In genomic region chr5:45520809-45521110, GRCm38 (mm10) we compare ENCODE assay signal across 8 mouse cellular contexts. TPM values are rescaled to one million over a fixed set of nuclear protein-coding genes. Genes with fewer than 3 reads are reported as not detected.
DNase-seq lines count a peak whose midpoint lies in the region; ATAC-seq and TF ChIP-seq lines count a peak whose summit lies in the region.

No protein-coding gene starts in this region.

- ATAC-seq in kidney, postnatal 0 days (replicated peaks; ENCODE audit: low FRiP score, low read depth), result no peak
- ATAC-seq in hindbrain, postnatal 0 days, result no peak
- no peak for ATAC-seq in midbrain, postnatal 0 days (ENCODE audit: low FRiP score)
- ATAC-seq in erythroid progenitor cell, adult 5-6 weeks (replicated peaks; ENCODE audit: low FRiP score, poor library complexity, severe bottlenecking), result no peak

- intact Hi-C loops in left cerebral cortex, postnatal 25 days (cut with DNase I), result no loop called here

- peak overlapping the region; percentile 87 for H3K9ac ChIP-seq in kidney, postnatal 0 days (ENCODE audit: low read depth, low read length)
- peak overlapping the region; percentile 86 for H3K9ac ChIP-seq in hindbrain, postnatal 0 days (replicated peaks; ENCODE audit: low read length)
- H3K9ac ChIP-seq in midbrain, postnatal 0 days (replicated peaks; ENCODE audit: low read length, poor library complexity, severe bottlenecking), result peak overlapping the region; percentile 90

- no peak for DNase-seq in kidney, postnatal 0 days (ENCODE audit: low spot score)
- DNase-seq in kidney, postnatal 10 days, result no peak
- DNase-seq in hindbrain, postnatal 0 days (ENCODE audit: low spot score), result no peak
- no peak for DNase-seq in midbrain, postnatal 0 days (ENCODE audit: low spot score)
- DNase-seq in left cerebral cortex, postnatal 25 days (ENCODE audit: low spot score in 2 of 2), result no peak
- DNase-seq in adrenal gland, adult (ENCODE audit: inconsistent age in 2 of 2, low spot score in 1 of 2), result no peak

- 5% methylated on average over 5 of the region's 5 CpGs for WGBS in kidney, postnatal 0 days
- WGBS in hindbrain, postnatal 0 days, result 2% methylated on average over 5 of the region's 5 CpGs
- WGBS in midbrain, postnatal 0 days, result 7% methylated on average over 5 of the region's 5 CpGs

- H3K9me3 ChIP-seq in kidney, postnatal 0 days (replicated peaks; ENCODE audit: low read length), result no peaks in the 10 kb centered on the region
- no peaks in the 10 kb centered on the region for H3K9me3 ChIP-seq in hindbrain, postnatal 0 days (ENCODE audit: low read length)
- no peaks in the 10 kb centered on the region for H3K9me3 ChIP-seq in midbrain, postnatal 0 days (ENCODE audit: low read length)

- peak overlapping the region; percentile 80 for H3K27ac ChIP-seq in kidney, postnatal 0 days
- no peak overlapping the region for H3K27ac ChIP-seq in brown adipose tissue, adult 24 weeks (replicated peaks; ENCODE audit: low read depth, low read length)
- no peak overlapping the region; the same call in 1 of the 2 replicates for H3K27ac ChIP-seq in hindbrain, postnatal 0 days
- H3K27ac ChIP-seq in midbrain, postnatal 0 days (ENCODE audit: low read depth, low read length), result no peak overlapping the region

- H3K27me3 ChIP-seq in kidney, postnatal 0 days (ENCODE audit: insufficient read depth, low read length), result no peaks in the 10 kb centered on the region
- no peaks in the 10 kb centered on the region for H3K27me3 ChIP-seq in hindbrain, postnatal 0 days (ENCODE audit: insufficient read depth, low read length)
- H3K27me3 ChIP-seq in midbrain, postnatal 0 days (ENCODE audit: insufficient read depth, low read length), result no peaks in the 10 kb centered on the region

- H3K4me3 ChIP-seq in kidney, postnatal 0 days (replicated peaks; ENCODE audit: low read depth, low read length), result peak overlapping the region; percentile 86
- H3K4me3 ChIP-seq in brown adipose tissue, adult 24 weeks (ENCODE audit: insufficient read depth, low read depth, low read length), result peak overlapping the region; percentile 96
- H3K4me3 ChIP-seq in hindbrain, postnatal 0 days (ENCODE audit: low read length), result peak overlapping the region; percentile 97
- peak overlapping the region; percentile 98 for H3K4me3 ChIP-seq in midbrain, postnatal 0 days (ENCODE audit: low read depth, low read length)

- peaks cover 11% of the 10 kb centered on the region for H3K4me1 ChIP-seq in kidney, postnatal 0 days (replicated peaks; ENCODE audit: insufficient read depth, low read length)
- H3K4me1 ChIP-seq in brown adipose tissue, adult 24 weeks (ENCODE audit: control insufficient read depth, insufficient read depth, insufficient read length, low read length), result no peaks in the 10 kb centered on the region
- H3K4me1 ChIP-seq in hindbrain, postnatal 0 days (ENCODE audit: insufficient read depth, low read length), result peaks cover 8% of the 10 kb centered on the region
- H3K4me1 ChIP-seq in midbrain, postnatal 0 days (ENCODE audit: insufficient read depth, low read length), result peaks cover 8% of the 10 kb centered on the region; the same call in 1 of the 2 replicates

- H3K36me3 ChIP-seq in kidney, postnatal 0 days (ENCODE audit: insufficient read depth, low read length), result peaks cover 13% of the 10 kb centered on the region
- peaks cover 10% of the 10 kb centered on the region for H3K36me3 ChIP-seq in hindbrain, postnatal 0 days (ENCODE audit: insufficient read depth, low read length)
- peaks cover 13% of the 10 kb centered on the region for H3K36me3 ChIP-seq in midbrain, postnatal 0 days (ENCODE audit: insufficient read depth, low read length)

- no peak for TF ChIP-seq CTCF in kidney, postnatal 0 days (IDR thresholded peaks at IDR 0.05; ENCODE audit: low read depth)
- TF ChIP-seq CTCF in hindbrain, postnatal 0 days (IDR thresholded peaks at IDR 0.05; ENCODE audit: low read depth), result no peak
- TF ChIP-seq CTCF in midbrain, postnatal 0 days (IDR thresholded peaks at IDR 0.05), result no peak

- peak overlapping the region; percentile 87 for H3K4me2 ChIP-seq in kidney, postnatal 0 days (ENCODE audit: low read length)
- H3K4me2 ChIP-seq in hindbrain, postnatal 0 days (ENCODE audit: low read depth, low read length), result peak overlapping the region; percentile 95
- peak overlapping the region; percentile 86 for H3K4me2 ChIP-seq in midbrain, postnatal 0 days (ENCODE audit: low read depth, low read length, poor library complexity, severe bottlenecking)

RNA-seq across cellular contexts. Expression of gene Med28, which starts 0.7 kb away (rescaled TPM):
- polyA plus RNA-seq in kidney, postnatal 0 days (2015; fragmentation: Nextera tagmentation; extraction: Ambion mirVana), result 333 and 339 TPM in 2 replicates
- polyA plus RNA-seq in brown adipose tissue, adult 24 weeks (2012; ENCODE audit: insufficient read depth, insufficient read length, missing spikeins), result 79.1 and 85.7 TPM in 2 replicates
- total RNA-seq in hindbrain, postnatal 0 days (2014; rRNA removed), result 27.7 and 71.0 TPM in 2 replicates
- 222 and 232 TPM in 2 replicates for polyA plus RNA-seq in hindbrain, postnatal 0 days (2015; fragmentation: Nextera tagmentation; extraction: Ambion mirVana)
- 45.6 and 60.1 TPM in 2 replicates for total RNA-seq in midbrain, postnatal 0 days (2014; rRNA removed)
- 247 and 253 TPM in 2 replicates for polyA plus RNA-seq in midbrain, postnatal 0 days (2015; fragmentation: Nextera tagmentation; extraction: Ambion mirVana)
- 10 to 100 TPM; 93.5 to 97.8 TPM for total RNA-seq in left cerebral cortex, postnatal 25 days (2021)
- 38.6 and 68.8 TPM in 2 replicates for total RNA-seq in erythroid progenitor cell, adult 5-6 weeks (2015; ENCODE audit: low replicate concordance)
- 3.4 and 18.1 TPM in 2 replicates for total RNA-seq in erythroid progenitor cell, adult 5-6 weeks (2017; ENCODE audit: low replicate concordance)

RNA-seq across cellular contexts. Expression of gene Lap3, which starts 27.6 kb away (rescaled TPM):
- 99.7 and 114 TPM in 2 replicates for polyA plus RNA-seq in kidney, postnatal 0 days (2015; fragmentation: Nextera tagmentation; extraction: Ambion mirVana)
- polyA plus RNA-seq in brown adipose tissue, adult 24 weeks (2012; ENCODE audit: insufficient read depth, insufficient read length, missing spikeins), result 69.2 and 70.1 TPM in 2 replicates
- total RNA-seq in hindbrain, postnatal 0 days (2014; rRNA removed), result 21.9 and 24.3 TPM in 2 replicates
- polyA plus RNA-seq in hindbrain, postnatal 0 days (2015; fragmentation: Nextera tagmentation; extraction: Ambion mirVana), result 36.2 and 36.5 TPM in 2 replicates
- 20.9 and 23.9 TPM in 2 replicates for total RNA-seq in midbrain, postnatal 0 days (2014; rRNA removed)
- polyA plus RNA-seq in midbrain, postnatal 0 days (2015; fragmentation: Nextera tagmentation; extraction: Ambion mirVana), result 27.7 and 29.7 TPM in 2 replicates
- 10 to 100 TPM; 44.0 to 46.3 TPM for total RNA-seq in left cerebral cortex, postnatal 25 days (2021)
- total RNA-seq in erythroid progenitor cell, adult 5-6 weeks (2015; ENCODE audit: low replicate concordance), result 19.8 and 24.7 TPM in 2 replicates
- 14.8 and 27.7 TPM in 2 replicates for total RNA-seq in erythroid progenitor cell, adult 5-6 weeks (2017; ENCODE audit: low replicate concordance)
